Mouse (Mus musculus) CD8-positive naive resting alpha-beta T cell, adult 2 months (primary cell): Measurements from ENCODE around the gene Gjd3.

Experiments used
- DNase-seq, 2 experiments: peaks; one replicate each; pipeline ENCODE4 v3.0.0; 2022; ENCODE audit warnings: low read depth in 2 of 2, low spot score in 2 of 2

The Gjd3 gene

GRCm38 (mm10) chr11:98981289-98981996 is 1.4 kb downstream of the Gjd3 start:
- DNase-seq: no peak

- DNase-seq: no peak
Measured at GRCm38 (mm10) chr11:98979356-98979755, 3.5 kb downstream of the Gjd3 start.

- DNase-seq: no peak
Measured at GRCm38 (mm10) chr11:98978526-98979148, 4.2 kb downstream of the Gjd3 start.

DNA sequence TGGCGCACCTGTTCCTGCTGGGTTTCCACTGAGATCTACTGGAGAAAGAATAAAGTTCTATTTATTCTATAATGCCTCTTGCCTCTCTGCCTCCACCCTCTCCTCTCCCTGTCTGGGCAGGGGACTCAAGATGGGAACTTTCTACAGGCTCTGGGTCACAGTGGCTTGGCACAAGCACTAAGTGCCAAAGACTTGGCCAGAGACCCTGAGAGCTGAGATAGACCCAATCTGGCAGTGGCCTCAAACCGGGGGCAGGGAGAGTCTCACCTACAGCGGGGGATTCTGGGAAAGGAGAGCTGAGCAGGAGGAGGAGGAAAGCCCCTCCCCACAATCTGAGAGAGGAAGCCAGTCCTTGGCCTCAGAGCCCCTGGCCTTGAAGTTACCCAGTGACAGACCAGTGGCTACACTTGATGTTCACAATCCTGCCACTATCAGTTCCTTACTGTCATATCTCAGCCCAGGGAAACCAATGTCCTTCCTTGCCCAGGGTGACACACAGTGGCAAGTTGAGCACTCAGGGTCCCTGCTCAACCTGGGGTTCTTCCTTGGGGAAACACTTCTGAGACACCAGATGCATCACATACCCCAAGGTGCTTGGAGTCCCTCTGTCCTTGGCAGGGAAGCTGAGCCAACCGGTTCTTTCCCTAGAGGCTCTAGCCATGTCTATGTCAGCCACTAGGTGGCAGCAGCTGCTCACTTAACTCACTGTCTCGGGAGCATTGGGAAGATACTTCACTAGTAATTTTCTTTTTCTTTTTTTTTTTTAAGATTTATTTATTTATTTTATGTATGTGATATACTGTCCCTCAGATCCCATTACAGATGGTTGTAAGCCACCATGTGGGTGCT is 7.7 kb downstream of the Gjd3 start:
- DNase-seq: peak; percentile 55 to 71

DNA sequence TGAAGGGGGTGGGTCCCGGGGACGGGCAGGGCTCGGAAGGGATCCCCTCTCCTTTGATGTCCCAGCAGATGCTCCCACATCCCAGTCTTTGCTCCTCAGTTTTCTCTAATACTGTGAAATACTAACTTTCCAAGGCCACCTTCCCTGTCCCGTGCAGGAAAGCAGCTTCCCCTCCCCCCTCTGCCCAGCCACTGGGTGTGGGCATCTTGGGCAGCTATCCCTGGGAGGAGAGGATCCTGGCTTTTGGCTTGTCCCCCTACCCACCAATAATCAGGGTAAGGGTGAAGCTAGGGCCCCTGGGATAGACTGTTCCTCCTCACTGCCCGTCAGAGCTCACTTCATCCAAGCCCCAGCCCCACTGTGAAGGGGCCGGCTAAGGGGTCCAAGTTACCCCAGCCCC is 8.6 kb downstream of the Gjd3 start:
- no peak for DNase-seq

DNA sequence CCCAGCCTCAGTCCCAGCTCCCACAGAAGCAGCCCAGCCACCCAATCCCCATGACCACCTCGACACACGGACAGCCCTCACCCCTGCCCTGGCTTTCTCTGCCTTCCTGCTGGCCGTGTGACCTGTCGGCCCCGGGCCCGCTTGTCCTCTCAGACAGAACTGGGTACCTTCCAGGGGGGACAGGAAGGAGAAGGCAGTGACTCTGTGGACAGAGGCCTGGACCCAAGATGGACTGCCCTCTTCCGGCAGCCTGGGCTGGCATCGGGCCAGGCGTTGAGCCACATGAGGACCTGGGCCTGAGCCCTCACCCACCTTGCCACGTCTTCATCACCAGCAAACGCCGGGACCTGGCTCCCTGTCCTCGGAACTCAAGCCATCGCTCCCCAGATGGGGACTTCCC is 9.2 kb downstream of the Gjd3 start:
- DNase-seq: no peak

DNA sequence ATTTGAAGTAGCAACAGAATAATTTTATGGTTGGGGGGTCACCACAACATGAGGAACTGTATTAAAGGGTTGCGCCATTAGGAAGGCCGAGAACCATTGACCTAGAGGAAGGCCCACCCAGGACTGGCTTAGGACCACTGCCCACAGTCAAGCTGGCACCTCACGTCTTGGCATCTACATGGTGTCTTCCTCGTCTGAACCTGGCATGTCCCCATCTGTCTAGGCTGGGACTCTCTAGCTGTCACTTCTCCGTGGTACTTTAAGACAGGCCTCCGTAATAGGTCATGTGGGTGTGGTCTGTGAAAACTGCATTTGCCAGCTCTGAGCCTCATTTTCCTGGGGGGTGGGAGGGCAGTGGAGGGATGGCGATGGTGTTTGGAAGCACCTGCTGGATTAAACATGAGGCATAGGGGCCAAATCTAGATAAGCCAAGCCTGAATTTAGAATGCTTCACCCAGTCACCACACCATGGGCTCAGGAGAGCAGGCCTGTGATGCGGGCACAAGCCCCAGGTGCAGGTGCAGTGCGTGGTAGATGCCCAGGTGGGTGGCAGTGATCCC is 9.9 kb downstream of the Gjd3 start:
- DNase-seq: no peak

DNA sequence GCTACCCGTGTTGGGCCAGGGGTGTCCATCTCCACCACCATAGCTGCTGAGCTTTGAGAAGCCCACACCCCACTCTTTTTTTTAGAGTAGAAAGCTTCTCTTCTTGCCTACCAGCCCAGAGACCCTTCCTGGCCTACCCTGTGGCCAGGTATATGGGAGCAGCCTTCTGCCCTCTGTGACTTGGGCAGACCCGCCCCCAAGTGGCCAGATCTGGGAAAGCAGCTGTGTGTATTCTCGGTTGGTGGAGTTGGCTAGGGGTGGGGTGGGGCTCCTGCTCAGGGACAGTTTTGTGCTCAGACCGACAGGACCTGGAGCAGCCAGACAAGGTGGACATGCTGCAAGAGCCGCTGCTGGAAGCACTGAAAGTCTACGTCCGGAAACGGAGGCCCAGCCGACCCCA is 10.6 kb downstream of the Gjd3 start:
- peak; percentile 80 to 91 for DNase-seq

- DNase-seq: no peak
Measured at GRCm38 (mm10) chr11:98971316-98972031, 11.3 kb downstream of the Gjd3 start.

DNA sequence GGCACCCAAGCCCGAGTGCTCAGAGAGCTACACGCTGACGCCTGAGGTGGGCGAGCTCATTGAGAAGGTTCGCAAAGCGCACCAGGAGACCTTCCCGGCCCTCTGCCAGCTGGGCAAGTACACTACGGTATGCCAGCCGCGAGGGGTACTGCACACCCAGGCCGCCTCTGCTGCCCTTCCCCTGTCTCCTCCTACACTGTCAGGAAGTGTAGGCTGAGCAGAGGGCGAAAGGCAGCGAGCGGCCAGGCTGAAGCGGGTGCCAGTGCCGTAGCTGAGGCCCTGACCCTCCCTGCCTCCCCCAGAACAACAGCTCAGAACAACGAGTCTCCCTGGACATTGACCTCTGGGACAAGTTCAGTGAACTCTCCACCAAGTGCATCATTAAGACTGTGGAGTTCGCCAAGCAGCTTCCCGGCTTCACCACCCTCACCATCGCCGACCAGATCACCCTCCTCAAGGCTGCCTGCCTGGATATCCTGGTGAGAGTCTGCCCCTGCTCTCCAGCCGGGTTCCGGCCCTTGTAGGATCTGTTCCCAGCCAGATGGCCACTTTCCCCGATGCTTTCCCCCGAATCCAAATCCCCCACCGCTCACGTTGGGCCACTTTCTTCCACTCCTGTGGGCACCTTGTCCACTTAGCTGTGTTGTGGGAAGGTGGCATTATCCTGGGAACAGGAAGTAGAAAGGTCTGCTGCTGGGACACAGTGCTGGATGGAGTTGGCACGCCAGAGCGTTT is 12.5 kb downstream of the Gjd3 start:
- DNase-seq: no peak

GRCm38 (mm10) chr11:98969496-98969927 is 13.3 kb downstream of the Gjd3 start:
- DNase-seq: no peak

- no peak for DNase-seq
Measured at GRCm38 (mm10) chr11:98968716-98969495, 13.9 kb downstream of the Gjd3 start.

- DNase-seq: no peak
Measured at GRCm38 (mm10) chr11:98968079-98968478, 14.7 kb downstream of the Gjd3 start.

- no peak for DNase-seq
Measured at GRCm38 (mm10) chr11:98966499-98967141, 16.2 kb downstream of the Gjd3 start.

DNA sequence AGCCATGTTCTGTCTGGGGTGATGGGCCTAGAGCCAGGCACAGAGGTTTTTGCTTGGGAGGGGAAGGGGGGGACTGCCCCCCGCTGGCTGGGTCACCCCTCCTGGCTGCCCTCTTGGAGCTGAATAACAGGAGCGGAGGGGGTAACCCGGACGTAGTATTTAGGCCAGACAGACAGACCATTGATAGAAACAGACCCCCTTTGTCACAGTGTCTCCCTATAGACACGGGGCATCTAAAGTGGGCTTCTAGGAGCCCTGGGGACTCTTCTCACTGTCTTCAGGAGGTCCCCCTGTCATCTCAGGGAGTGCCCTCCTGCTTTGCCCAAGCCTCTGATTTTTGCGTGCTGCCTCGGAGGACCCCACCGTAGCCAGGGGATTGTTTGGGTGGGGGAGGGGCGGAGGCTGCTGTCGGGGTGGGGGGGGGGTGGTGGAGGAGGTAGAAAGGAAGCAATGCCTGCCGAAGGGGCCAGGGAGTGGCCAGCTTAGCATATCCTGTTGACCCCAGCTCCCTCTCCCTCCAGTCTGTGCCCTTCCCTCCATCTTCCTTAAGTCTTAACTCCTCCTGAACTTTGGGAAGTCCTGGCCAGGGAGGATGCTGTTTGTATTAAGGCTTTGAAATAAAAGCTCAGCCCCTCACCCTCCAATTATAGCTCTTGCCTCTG is 17.3 kb downstream of the Gjd3 start:
- DNase-seq: no peak

DNA sequence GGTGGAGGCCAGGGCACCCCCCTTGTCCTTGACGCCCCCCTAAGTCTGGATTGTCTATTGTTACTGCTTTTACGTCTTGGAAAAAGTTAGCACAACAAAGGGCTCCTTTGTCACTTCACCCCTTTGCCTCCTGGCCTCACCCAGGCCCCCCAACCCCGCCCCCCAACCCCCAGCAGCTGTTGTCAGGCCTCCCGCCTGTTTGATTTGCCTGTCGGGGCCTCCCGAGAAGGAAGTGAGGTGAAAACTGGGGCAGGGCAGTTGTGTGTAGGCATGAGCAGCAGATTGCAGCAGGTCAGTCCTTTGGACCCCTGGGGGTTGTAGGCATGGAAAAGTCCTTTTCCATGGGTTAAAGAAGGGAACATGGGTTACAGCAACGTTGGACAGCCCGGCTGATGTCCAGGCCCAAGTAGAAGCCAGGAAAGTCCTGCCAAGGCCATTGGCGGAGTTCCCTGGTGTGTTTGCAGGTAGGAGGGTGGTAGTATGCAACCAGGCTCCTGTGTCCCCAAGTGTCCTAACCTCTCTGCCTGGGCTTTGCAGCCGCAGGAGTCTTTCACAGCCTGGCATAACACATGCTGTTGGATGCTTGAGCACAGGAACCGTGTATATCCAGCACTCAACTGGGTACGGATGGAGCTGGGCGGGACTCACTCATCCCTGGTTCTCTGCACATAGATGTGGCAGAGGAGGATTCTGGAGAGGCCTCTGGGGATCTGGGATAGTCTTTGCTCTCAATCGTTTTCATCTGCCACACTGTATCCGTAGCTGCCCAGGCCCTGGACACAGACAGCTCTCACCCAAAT is 18.0 kb downstream of the Gjd3 start:
- no peak for DNase-seq

- DNase-seq: no peak
Measured at GRCm38 (mm10) chr11:98964201-98964615, 18.6 kb downstream of the Gjd3 start.
